Mouse (Mus musculus): Measurements from ENCODE around the gene Cdhr4.

Gene Cdhr4

DNA sequence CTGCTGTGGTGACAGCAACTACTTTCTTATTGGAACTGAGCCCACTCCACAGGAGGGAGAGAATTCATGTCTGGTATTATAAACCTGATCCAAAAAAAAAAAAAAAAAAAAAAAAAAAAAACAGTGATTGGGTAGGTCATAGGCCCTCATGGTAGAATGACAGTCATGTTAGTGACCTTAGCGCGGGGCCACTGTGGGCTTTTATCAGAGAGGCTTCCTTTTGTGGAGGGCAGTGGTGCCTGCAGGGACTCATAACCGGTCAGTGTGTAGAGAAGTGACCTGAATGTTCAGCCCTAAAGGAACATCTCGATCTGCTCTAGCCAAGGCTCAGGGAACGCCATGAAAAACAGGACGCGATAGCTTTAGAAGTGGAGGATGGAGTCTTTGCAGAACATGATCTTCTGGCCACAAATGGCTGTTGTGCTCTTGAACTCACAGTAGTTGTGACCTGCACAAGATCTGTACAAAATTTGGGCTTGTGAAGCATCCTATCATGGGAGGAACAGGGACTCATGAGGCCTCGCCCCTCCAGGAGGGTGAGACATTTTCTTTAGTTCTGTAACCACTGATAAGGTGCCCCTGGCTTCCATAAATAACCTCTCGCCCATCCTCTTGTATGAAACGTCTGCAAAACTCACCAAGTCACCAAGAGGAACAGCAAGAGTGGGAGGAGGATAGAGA is 17.7 kb upstream of the Cdhr4 start:
- in situ Hi-C loops (cut with MboI, MseI) = loop anchor here in 1 of 2 experiments (10.0 kb wide), 1 partner anchor 1500 kb away; the partner anchor contains the start of genes Parp3 and Rrp9

DNA sequence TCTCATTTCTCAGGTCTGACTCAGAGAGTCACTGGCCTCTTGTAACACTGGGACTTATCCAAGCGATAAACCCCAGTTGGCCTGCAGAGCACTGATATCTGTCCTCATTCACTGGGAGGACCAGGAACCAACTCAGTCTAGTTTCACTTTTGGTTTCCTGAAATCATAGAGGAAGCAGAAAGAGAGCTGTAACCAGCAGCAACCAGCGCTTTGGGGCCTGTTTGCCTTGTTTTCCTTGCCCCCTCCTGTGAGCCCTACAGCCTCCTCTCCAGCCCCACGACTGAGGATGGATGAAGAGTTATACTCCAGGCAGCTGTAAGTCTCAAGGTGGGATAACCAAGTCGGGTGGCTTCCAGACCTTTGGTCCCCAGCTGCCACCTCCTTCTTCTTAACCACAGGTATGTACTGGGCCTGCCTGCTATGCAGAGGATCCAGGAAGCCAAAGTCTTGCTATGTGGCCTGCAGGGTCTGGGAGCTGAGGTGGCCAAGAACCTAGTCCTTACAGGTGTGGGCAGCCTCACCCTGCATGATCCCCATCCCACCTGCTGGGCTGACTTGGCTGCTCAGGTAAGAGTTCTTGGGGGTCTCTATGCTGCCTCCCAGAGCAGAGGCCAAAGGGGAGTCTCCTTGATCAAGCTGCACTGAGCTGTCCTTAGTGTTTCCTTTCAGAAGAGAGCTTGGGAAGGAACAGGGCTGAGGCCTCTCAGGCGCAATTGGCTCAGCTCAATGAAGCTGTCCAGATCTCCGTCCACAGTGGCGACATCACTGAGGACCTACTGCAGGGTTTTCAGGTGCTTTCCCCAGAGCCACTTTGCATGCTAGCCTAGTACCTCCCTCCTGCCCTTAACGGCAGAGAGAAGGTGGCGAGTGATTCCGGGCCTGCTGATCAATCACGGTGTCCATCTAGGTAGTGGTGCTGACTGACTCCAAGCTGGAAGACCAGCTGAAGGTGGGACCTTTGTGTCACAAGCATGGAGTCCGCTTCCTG is 16.6 kb upstream of the Cdhr4 start, which contains the start of gene Uba7:
Uba7 (plus strand) TSS at position 107 of the 988 bp plus-strand sequence.
- in situ Hi-C loops (cut with MboI, MseI) = loop anchor here in 1 of 2 experiments (10.0 kb wide), 1 partner anchor 1501 kb away; the partner anchor contains the start of genes Parp3 and Rrp9

DNA sequence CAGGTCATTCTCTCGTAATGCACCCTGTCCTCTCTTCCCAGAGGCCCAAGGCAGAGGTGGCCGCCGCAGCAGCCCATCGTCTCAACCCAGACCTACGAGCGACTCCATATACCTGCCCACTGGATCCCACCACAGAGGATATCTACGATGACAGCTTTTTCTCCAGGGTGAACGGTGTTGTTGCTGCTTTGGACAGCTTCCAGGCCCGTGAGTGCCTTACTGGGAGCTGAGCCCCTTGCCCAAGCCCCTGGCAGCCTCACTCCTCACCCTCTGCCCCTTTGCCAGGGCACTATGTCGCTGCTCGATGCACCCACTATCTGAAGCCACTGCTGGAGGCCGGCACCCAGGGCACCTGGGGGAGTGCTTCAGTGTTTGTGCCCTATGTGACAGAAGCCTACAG is 13.5 kb upstream of the Cdhr4 start:
- in situ Hi-C loops (cut with MboI, MseI) = loop anchor here in 1 of 2 experiments (10.0 kb wide), 1 partner anchor 1504 kb away; the partner anchor contains the start of genes Parp3 and Rrp9

DNA sequence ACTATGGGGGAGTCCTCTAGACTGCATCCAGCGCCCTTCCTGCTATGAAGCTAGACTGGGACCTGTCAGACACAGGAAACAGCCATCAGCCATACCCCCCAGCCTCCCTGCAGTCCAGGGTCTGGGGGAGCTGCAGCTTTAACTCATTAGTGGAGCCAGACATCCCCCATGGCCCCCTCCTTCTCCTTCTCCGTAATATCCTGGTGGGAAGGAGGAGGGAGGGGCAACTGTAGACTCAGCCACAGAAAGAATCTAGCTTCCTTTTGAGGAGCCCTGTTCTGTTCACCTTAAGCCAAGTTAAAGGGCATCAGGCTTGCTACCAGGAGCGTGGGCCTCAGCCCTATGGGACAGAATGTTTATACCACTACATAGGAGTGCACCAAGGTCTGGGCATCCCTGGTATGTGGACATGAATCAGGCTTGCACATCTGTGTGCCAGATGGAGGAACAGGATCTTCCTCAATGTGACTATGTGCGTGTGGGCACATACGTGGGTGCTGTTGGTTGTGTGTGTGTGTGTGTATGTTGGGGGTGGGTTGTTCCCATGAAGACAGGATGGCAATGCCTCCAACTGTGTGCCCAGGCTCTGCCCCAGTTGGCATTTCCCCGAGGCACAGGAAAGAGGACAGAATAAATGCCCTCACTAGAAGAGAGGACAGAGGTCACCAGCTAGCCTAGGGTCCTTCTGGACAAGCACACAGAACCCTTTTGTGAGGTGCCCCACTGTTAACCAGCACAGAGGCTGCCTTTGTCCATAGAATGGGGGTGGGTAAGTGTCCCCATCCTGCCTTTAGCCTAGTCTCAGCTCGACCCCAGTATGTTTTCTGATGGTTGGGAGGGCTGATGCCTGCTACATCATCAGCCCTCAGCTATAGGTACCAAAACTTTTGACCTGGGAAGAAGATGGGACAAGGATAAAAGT is 10.4 kb upstream of the Cdhr4 start:
- in situ Hi-C loops (cut with MboI, MseI) = no loop called here

DNA sequence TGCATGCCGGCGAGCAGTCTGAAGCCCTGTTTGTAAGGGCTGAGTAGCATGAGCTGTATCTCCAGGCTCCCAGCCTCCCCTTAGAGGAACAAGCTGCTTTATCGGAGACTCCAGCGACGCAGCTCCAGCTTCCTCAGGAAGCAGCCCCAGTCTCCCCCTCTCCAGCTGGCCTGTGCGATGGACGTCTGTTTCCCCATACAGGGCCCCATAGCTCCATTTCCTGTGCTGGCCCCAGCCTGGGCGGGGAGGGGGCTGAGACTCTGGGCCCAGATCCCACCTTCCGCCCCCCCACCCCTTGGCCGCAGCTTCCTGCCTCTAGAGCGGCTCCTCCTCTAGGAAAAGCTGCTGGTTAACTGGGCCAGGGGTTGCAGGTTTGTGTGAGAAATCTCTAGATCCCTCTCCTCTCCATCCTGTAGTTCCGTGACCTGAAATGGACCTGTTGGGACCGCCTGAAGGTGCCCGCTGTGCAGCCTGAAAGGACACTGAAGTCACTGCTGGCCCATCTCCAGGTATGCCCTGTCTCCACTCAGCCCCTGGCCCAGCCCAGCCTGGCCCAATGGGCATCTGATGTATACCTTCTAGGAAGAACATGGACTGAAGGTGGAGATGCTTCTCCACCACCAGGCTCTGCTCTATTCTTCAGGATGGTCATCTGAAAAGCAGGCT is 9.5 kb upstream of the Cdhr4 start, which contains the start of gene Gm20661:
Gm20661 (plus strand) TSS at position 378 of the 666 bp plus-strand sequence.
- in situ Hi-C loops (cut with MboI, MseI) = no loop called here

DNA sequence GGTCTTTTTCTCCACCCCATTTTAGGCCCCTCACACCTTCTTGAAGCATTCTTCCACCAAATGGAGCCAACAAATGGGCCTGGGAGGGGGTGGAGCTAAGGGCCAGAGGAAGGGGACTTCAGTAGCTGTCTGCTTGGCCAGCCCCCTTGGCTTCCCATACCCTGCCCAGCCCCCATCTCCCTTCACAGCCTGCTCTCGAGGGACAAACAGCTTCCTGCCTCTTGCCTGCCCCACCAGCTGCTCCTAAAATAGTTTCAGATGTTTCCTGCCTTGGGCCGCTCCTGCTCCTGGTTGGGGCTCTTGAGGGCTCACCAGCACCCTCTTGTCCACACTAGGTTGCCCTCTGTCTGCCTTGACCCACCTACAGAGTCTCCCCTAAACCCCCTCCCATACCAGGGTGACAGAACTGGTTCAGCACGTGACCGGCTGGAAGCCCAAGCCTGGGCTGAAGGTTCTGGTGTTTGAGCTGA is 8.8 kb upstream of the Cdhr4 start:
- in situ Hi-C loops (cut with MboI, MseI) = no loop called here

DNA sequence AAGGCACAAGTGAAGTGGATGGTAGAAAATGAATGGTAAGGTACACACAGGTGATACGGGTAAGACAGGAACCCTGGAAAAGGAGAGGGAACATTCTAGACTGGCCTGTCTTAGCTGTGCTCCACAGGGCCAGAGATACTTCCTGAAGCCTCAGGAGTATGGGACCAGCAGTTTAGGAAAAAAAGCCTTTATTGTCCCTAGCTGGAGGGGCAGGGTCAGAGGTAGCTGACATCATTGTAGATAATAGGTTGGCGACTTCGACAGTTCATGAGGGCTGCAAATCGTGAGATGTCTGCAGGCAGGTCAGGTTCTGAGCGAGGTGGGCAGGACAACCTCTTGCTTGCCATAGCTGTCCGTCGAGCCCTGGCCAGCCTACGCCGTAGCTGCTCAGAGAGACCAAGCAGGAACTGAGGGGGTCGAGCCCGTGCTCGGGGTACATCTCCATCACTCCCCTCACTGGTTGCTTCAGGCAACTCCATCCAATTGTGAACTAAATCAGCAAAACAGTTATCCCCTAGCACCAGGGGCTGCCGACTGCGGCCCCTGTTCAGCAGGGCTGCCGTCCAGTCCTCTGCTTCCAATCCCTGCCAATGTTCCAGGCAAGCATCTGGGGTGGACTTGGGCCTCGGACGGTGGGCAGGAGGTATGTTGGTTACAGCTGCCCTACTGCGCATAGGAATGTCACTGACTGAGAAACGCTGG is 8.1 kb upstream of the Cdhr4 start:
- in situ Hi-C loops (cut with MboI, MseI) = no loop called here

DNA sequence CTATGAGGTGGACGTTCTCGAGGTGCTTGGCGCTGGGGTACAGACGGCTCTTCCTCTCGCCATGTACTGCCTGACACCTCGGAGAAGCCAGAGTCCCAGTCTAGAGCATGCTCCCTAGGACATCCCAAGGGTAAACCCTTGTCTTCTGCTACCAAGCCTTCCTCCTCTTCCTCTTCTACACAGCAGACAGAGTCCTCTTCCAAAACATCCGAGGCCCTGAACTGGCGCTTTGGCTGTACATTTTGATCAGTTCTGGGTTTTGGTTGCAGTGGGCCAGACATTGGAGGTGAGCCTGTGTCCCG is 7.6 kb upstream of the Cdhr4 start:
- in situ Hi-C loops (cut with MboI, MseI) = no loop called here

DNA sequence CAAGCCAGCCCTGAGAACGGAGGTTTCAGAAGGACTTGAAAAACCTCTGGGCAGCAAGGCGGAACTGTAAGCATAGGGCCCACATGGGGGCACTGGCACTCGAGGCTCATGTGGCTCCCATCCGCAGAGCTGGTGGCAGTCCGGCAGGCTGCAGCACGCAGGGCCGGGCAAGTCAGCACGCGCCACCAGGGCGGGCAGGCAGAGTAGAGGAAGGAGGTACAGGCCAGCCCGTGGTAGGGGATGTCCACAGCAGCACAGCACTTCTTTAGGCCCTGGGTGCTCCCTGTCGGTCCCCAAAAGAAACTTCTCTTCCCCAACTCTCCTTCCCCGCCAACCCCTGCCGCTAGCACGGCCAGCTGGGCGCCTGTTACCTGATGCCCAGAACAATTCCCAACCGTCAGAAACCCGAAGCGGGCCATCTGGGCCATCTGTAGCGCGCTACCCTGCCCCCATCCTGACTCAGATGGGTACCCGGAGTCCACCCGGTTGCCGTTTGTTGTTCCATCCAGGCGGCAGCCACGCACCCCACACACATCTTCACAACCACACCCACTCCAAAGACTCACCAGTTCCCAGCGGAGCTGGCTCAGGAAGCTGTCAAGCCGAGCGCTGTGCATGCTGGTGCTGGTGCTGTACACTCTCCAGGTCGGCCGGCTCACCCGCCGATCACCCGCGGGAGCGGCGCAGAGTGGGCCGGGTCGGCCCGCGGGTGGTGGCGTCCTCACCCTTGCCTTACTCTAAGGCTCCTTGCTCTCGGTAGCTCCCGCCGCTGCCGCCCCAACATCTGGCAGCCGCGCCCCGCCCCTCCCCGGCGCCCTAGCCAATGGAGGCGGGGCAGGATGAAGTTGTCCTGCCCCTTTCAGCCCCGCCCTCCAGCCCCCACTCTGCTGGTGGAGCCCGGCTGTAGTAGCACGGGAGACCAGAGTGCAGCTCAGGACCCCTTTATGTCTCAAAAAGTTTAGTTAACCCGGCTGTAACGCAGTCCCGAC is 6.9 kb upstream of the Cdhr4 start, which contains the start of gene Inka1:
Inka1 (minus strand) TSS at position 749 of the 989 bp plus-strand sequence.
- in situ Hi-C loops (cut with MboI, MseI) = no loop called here

DNA sequence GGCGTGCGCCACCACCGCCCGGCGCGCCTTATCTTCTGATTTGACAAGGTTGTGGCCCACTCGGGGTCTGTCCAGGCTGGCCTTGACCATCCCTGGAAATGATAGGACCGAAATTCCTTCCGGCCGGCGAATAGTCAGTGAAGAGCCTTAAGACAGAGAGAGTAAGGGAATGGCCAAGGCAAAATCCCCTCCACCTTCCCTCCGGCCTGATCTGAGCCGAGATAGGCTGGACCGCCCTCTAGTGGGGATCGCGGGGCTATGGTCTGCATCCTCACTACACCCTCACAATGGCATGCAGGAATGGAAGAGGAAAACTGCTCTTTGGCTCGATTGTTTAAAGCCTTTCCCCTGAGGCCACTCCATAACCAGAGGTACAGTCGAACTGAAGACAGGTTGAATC is 5.9 kb upstream of the Cdhr4 start:
- in situ Hi-C loops (cut with MboI, MseI) = no loop called here

DNA sequence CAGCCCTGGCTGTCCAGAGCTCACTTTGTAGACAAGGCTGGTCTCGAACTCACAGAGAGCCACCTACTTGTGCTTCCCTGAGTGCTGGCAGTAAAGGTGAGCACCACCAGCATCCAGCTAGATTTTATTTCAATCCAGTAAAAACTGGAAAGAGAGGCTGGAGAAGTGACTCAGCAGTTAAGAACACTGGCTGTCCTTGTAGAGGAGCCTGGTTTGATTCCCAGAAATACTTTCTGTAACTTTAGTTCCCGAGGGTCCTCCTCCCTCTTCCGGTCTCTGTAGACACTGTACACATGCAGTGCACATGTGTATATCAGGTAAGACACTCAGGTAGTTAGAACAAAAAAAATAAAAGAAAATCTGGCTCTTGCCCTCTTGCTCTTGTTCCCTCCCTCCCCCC is 4.3 kb upstream of the Cdhr4 start:
- in situ Hi-C loops (cut with MboI, MseI) = no loop called here

DNA sequence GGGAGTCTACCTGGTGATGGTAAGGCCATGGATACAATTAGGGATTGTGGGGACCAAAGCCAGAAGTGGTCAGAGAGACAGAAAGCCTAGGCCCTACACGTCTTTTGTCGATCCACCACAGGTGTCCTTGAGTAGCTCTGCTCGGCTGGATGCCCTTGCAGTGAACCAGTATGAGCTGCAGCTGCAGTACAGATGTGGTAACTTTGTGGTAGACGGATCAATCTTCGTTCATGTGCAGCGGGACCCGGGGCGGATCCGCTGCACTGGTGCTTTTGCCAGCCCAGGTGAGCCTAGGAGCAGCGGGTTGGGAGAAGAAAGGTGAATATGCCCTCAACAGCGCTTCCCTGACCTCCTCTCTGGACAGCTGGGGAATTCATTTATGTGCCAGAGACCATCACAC is 716 bp downstream of the Cdhr4 start:
- in situ Hi-C loops (cut with MboI, MseI) = loop anchor here in 1 of 2 experiments (5.0 kb wide), 1 partner anchor 101 kb away; no protein-coding TSS in a partner anchor

DNA sequence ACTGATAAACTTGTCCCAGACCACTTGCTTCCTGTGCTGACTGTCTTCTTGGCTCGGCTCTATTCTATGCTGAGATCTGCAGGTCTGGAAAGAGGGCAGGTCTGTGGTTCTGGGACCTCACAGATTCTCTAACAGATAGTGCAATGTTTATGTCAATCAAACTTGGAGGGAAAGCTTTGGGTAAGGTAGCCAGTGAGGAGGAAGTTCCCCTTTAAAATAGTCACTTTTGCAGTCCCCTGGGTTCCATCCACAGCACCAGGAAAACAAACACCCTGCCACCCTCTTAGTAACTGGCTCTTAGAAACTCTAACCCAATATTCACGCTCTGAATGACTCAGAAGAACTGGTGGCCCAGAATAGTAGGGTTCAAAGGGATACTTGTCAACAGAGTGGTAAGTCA is 2.2 kb downstream of the Cdhr4 start:
- in situ Hi-C loops (cut with MboI, MseI) = loop anchor here in 1 of 2 experiments (5.0 kb wide), 1 partner anchor 102 kb away; no protein-coding TSS in a partner anchor

DNA sequence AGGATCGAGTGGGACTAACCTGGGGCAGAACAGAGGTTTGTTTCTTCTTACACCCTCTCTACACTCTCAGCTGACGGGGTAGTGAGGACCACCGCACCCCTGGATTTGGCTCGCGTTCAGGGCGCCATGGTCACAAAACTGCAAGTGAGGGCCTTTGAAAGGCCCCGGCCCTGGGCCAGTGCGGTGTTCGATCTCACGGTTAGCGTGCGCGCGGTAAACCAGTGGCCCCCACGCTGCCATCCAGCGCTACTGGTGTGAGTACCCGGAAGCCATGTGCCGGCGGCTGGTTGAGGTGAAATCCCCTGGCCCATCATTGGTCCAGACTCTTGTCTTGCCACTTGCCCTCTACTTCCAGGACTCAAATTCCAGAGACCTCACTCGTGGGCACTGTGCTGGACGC is 3.2 kb downstream of the Cdhr4 start:
- in situ Hi-C loops (cut with MboI, MseI) = no loop called here

DNA sequence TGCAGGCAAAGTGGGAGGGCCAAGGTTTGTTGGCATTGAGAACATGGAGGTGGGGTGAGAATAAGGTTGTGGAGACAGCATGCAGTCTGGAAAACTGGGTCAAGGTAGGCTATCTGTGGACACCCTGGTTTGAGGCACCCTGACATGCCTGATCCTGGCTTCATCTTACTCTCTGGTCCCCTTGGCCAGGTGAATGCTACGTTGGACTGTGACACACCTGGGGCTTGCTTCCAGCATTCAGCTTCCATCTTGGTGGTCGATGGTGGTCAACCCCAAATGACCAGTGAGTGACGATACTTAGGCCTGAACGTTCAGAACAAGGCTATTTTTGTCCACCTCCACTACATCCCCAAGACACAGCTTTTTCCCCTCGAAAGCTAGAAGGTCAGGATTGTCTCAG is 3.8 kb downstream of the Cdhr4 start, which contains the start of gene Gm20662:
Gm20662 (plus strand) TSS at position 301 of the 400 bp plus-strand sequence.
- in situ Hi-C loops (cut with MboI, MseI) = no loop called here

DNA sequence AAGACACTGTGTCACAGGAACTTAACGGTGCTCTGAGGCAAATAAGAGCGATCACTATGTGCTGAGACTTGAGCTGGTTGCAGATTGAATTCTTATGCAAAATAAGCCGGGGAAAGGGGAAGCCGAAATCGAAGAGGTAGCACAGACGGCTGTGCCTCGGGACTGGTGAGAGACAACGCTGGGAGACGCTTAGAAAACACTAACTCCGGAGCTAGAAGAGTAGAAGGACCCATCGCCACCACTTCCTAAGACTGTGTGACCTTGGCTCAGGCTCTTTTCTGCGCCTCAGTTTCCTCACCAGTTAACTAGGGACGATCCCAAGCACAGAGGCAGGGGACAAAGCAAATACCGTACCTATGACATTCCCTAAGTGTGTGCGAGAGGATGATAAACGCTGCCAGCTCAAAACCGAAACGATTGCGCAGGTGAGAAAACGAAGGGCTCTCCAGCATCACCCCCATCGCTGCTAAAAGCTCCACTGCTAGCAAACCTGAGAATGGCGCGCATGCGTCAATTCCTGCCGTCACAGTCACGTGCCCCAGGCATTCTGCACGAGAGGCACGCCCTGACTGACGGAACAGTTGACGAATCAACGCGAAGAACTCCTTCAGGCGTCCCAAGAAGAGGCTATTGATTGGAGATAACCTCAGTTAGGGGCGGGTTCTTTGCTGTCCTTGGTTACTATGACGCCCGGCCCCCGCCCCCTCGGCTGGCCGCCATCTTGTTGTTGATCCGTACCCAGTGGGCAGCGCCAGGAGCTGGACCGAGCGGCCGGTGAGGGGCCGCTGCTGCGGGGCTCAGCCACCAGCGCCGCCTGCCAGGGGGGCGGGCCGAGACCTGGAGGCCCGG is 9.8 kb downstream of the Cdhr4 start, which contains the start of gene Ip6k1:
Ip6k1 (plus strand) TSS at position 580 of the 849 bp plus-strand sequence.
- in situ Hi-C loops (cut with MboI, MseI) = loop anchor here in 1 of 2 experiments (5.0 kb wide), 1 partner anchor 45 kb away; the partner anchor contains the start of gene Gmppb
